Mouse (Mus musculus) ES-Bruce4 (cell line): Measurements from ENCODE around the gene Lrp1.

Experiments
- CTCF ChIP-seq: IDR thresholded peaks from one replicate; pipeline ENCODE4 v1.8.1; 2011; ENCODE audit warnings: low read depth, low read length
- EP300 ChIP-seq: IDR thresholded peaks from 2 replicates; pipeline ENCODE4 v1.6.1; 2011; ENCODE audit warnings: low read depth, low read length; ENCODE audit not compliant: insufficient read depth

- TF ChIP-seq EP300 (no peak), CTCF (no peak)
Observed at GRCm38 (mm10) chr10:127620406-127621190, at the start of gene Lrp1.
